Mouse (Mus musculus) liver, embryonic 13.5 days (tissue): ENCODE data around the gene Car7. TPM values are rescaled to one million over a fixed set of nuclear protein-coding genes. Genes with fewer than 3 reads are reported as not detected.

Experiments used
- ATAC-seq: fragments of 200-750 bp; cut with Nextera tagmentation; 2 replicates; pipeline ENCODE4 v1.8.0; 2017; ENCODE audit warnings: low read depth, mild to moderate bottlenecking, moderate number of reproducible peaks, moderate library complexity
- DNase-seq: peaks from one replicate; pipeline ENCODE4 v3.0.0; 2022
- H3K27ac ChIP-seq: fragments of 300-500 bp; sonication (generic); 2 replicates; pipeline ENCODE4 v1.5.1; 2015; ENCODE audit warnings: moderate library complexity, mild to moderate bottlenecking, inconsistent platforms
- H3K27me3 ChIP-seq: fragments of 300-500 bp; sonication (generic); 2 replicates; pipeline ENCODE4 v1.6.1; 2015; ENCODE audit warnings: mild to moderate bottlenecking, inconsistent platforms
- H3K36me3 ChIP-seq: fragments of 300-500 bp; sonication (generic); 2 replicates; pipeline ENCODE4 v1.6.1; 2015; ENCODE audit warnings: mild to moderate bottlenecking, inconsistent platforms
- H3K4me1 ChIP-seq: fragments of 300-500 bp; sonication (generic); replicated peaks from 2 replicates; pipeline ENCODE4 v1.6.1; 2015; ENCODE audit warnings: inconsistent platforms
- H3K4me2 ChIP-seq: fragments of 300-500 bp; sonication (generic); 2 replicates; pipeline ENCODE4 v1.6.1; 2015; ENCODE audit warnings: inconsistent platforms, mild to moderate bottlenecking, moderate library complexity
- H3K4me3 ChIP-seq: fragments of 300-500 bp; sonication (generic); replicated peaks from 2 replicates; pipeline ENCODE4 v1.5.1; 2015; ENCODE audit warnings: mild to moderate bottlenecking, inconsistent platforms
- H3K9ac ChIP-seq: fragments of 300-500 bp; sonication (generic); 2 replicates; pipeline ENCODE4 v1.6.1; 2015; ENCODE audit warnings: mild to moderate bottlenecking, inconsistent platforms
- H3K9me3 ChIP-seq: fragments of 300-500 bp; sonication (generic); replicated peaks from 2 replicates; pipeline ENCODE4 v1.6.1; 2016; ENCODE audit warnings: inconsistent platforms
- WGBS: fragments of 180-500 bp; shearing (Covaris S2); methylation state at CpG from one replicate; pipeline ENCODE4 v1.1.7; 2015; ENCODE audit not compliant: insufficient replicate concordance; 5-methylcytosine and 5-hydroxymethylcytosine counted together
- polyA plus RNA-seq: library from polyadenylated mRNA; unstranded; fragments of >200 nt; fragmentation: Nextera tagmentation; extraction: Ambion mirVana; gene quantifications from 2 replicates; pipeline ENCODE4 v1.2.1, GENCODE M21; 2015

The Car7 gene
- polyA plus RNA-seq = 3.7 and 4.2 TPM in 2 replicates

DNA sequence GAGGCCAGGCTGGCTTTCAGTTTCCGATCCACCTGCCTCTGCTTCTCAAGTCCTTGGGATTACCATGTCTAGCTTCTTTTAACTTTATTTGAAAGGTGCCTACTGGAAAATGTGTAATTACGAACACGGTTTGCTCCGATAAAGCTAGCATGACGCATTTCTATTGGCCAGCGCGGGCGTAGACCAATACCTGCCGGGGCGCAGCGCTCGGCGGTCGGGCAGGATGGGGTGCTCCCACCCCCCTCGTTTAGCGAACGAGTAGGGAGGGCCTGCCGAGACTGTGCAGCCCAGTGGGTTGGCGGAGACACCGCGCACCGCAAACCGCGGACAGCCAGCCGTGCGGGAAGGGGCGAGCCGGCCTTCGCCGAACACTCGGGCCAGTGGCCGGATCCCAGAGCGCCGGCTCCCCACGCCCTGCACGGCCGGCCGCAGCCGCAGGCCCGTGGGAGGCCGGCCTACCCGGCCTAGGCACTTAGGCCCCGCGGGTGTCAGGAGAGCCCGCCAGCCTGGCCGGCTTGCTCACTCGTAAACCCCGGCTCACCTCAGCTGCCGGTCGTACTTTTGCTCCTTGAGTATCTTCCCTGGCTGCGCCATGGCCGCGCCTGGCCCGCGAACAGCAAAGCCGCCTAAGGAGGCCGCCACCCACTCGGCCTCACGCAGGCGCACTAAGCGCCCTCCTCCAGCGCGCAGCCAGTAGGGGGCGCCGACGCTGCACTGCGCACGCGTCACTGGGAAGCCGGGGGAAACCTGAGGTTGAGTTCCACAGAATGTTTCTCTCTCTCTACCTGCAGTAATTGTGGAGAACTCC, at the start of gene Car7, which contains the start of gene Nae1:
Gene Car7 (plus strand): TSS at position 719 of the 808 bp plus-strand sequence.
Gene Nae1 (minus strand): TSS at position 667 of the 808 bp plus-strand sequence.
- 1% methylated on average over 70 of the region's 70 CpGs for WGBS
- Histone ChIP-seq H3K36me3 (peaks cover 11% of the 10 kb centered on the region), H3K27ac (peak within 1 kb of the TSS; percentile 70), H3K4me1 (peaks cover 33% of the 10 kb centered on the region), H3K4me2 (peak within 1 kb of the TSS; percentile 77), H3K27me3 (peaks cover 16% of the 10 kb centered on the region), H3K9me3 (no peaks in the 10 kb centered on the region), H3K9ac (peak within 1 kb of the TSS; percentile 91), H3K4me3 (peak within 1 kb of the TSS; percentile 89)
- ATAC-seq (peak; percentile 96), DNase-seq (peak; percentile 89)

DNA sequence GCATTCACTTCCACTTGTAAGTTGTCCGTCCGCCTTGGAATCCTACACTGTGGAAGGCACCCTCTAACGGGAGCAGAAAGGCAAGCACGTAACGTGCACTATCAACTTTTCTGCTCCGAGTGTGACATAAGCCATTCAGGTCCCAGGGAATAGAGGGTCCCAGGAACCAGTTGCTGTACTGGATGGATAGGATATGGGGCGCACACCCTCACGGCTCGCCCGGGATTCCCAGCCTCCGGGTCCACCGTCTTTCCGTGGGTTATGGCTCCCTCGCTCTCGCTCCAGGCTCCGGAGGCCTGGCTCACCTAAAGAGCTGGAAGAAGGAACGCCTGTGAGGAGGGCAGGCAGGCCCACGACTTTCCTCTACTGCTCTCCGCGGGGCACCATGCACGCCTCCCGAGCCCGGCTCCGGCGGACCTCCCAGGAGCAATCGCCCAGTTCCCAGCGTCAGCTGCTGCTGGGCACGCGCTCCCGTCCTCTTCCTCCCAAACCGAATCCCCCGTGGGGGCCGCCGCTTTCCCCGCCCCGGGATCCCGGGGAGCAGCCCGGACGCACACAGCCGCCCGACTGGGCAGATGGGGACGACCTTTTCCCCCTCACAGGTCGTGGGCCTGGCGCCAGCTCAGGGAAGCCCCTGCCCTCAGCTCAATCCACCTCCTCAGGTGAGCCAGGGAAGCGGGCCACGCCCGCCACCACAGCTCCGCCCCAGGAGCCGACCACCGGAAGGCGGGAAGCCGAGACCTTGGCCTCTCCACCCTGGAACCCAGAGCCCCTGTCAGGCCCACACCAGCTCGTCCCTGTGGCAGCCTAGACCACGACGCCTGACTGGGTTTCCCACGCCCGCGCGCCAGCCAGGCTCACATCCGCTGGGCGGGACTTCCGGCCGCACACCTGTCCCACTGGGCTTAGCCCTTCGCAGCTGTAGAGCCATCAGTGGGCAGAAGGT, 25.2 kb upstream of the Car7 start, which contains the start of gene Terb1:
Gene Terb1 (minus strand): TSS at position 850 of the 946 bp plus-strand sequence.
- H3K9me3 ChIP-seq = no peaks in the 10 kb centered on the region
- H3K36me3 ChIP-seq = peaks cover 8% of the 10 kb centered on the region; the same call in 1 of the 2 replicates
- no peaks in the 10 kb centered on the region for H3K27me3 ChIP-seq
- peak; percentile 31 for ATAC-seq
- peaks cover 12% of the 10 kb centered on the region for H3K4me1 ChIP-seq
- H3K27ac ChIP-seq = no peak within 1 kb of the TSS
- H3K9ac ChIP-seq = peak within 1 kb of the TSS; percentile 67
- DNase-seq = peak; percentile 2
- WGBS = 3% methylated on average over 63 of the region's 64 CpGs
- peak within 1 kb of the TSS; percentile 80 for H3K4me2 ChIP-seq
- peak within 1 kb of the TSS; percentile 59 for H3K4me3 ChIP-seq

DNA sequence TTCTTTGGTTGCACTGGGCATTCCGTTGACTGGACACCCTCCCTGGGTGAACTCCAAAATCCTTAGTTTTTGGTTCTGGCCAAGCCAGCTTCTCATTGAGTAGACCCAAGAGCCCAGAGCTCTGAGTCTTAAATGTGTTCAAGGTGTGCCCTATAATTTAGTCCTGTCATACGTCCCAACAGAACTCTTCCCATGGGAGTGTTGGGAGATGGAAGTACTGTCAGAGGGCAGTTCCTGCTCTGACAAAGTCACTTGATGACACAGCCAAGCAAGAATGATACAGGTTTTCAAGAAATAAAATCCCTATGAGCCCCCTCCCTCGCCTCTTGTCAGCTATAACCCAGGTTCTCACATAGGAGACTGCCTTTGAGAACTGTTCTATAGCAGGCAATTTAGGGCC, 24.4 kb upstream of the Car7 start:
- WGBS = 81% methylated on average over 3 of the region's 3 CpGs
- Histone ChIP-seq H3K4me2 (peak overlapping the region; percentile 80; the same call in 1 of the 2 replicates), H3K27ac (no peak overlapping the region), H3K4me1 (peaks cover 12% of the 10 kb centered on the region), H3K9me3 (no peaks in the 10 kb centered on the region), H3K4me3 (no peak overlapping the region), H3K36me3 (peaks cover 14% of the 10 kb centered on the region; the same call in 1 of the 2 replicates), H3K9ac (no peak overlapping the region), H3K27me3 (no peaks in the 10 kb centered on the region)
- no peak for DNase-seq
- no peak for ATAC-seq

GRCm38 (mm10) chr8:104517872-104518271, 16.6 kb upstream of the Car7 start:
- no peak overlapping the region for H3K4me2 ChIP-seq
- no peaks in the 10 kb centered on the region for H3K27me3 ChIP-seq
- no peaks in the 10 kb centered on the region for H3K9me3 ChIP-seq
- no peak overlapping the region for H3K9ac ChIP-seq
- WGBS = 72% methylated on average over 5 of the region's 5 CpGs
- H3K4me1 ChIP-seq = no peaks in the 10 kb centered on the region
- H3K4me3 ChIP-seq = no peak overlapping the region
- H3K36me3 ChIP-seq = peaks cover 55% of the 10 kb centered on the region
- H3K27ac ChIP-seq = no peak overlapping the region
- DNase-seq (no peak), ATAC-seq (no peak)

GRCm38 (mm10) chr8:104529671-104530070, 4.8 kb upstream of the Car7 start:
- DNase-seq = no peak
- Histone ChIP-seq H3K4me2 (no peak overlapping the region), H3K4me1 (peaks cover 18% of the 10 kb centered on the region), H3K9me3 (no peaks in the 10 kb centered on the region), H3K9ac (no peak overlapping the region), H3K4me3 (no peak overlapping the region), H3K36me3 (peaks cover 36% of the 10 kb centered on the region), H3K27ac (no peak overlapping the region), H3K27me3 (no peaks in the 10 kb centered on the region)
- 86% methylated on average over 6 of the region's 6 CpGs for WGBS
- no peak for ATAC-seq

DNA sequence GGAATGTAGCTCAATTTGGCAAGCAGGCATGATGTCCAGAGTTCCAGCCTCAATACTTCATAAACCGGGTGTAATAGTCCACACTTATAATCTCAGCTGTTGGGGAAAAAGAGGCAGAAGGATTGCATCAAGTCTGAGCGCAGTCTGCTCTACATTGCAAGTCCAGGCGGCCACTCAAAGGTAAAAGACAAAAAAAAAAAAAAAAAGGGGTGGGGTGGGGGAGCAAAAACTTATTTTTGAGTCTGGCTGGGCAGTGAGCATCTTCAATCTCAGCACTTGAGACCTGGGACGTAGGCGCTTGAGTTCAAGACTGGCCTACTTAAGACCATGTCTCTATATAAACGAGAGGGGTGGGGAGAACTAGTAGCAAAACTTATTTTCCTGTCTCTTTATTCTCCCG, 938 bp upstream of the Car7 start:
- 30% methylated on average over 7 of the region's 7 CpGs for WGBS
- Histone ChIP-seq H3K27me3 (peaks cover 9% of the 10 kb centered on the region), H3K4me2 (peak overlapping the region; percentile 77), H3K27ac (no peak overlapping the region), H3K9me3 (no peaks in the 10 kb centered on the region), H3K9ac (peak overlapping the region; percentile 91), H3K4me3 (peak overlapping the region; percentile 89), H3K4me1 (peaks cover 33% of the 10 kb centered on the region), H3K36me3 (peaks cover 11% of the 10 kb centered on the region)
- DNase-seq = no peak
- ATAC-seq = no peak

DNA sequence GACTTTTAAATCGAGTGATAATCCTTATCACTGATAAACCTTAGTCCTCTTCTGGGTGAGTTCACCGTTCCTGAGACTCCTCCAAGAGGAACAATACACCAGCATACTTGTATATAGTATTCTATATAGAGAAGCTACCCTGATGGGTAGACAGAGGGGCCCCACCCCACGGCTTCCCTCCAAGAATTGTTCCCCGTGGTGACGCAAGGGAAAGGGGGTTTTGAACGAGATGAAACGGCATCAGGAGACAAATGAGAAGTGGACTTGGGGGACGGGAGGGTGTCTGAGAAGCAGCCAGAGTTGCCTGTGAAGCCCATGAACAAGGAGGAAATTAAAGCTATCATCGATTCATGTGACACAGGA, 271 bp downstream of the Car7 start:
- Histone ChIP-seq H3K4me2 (peak overlapping the region; percentile 77), H3K36me3 (peaks cover 5% of the 10 kb centered on the region), H3K4me1 (peaks cover 33% of the 10 kb centered on the region), H3K27ac (no peak overlapping the region), H3K9ac (peak overlapping the region; percentile 91), H3K27me3 (peaks cover 21% of the 10 kb centered on the region), H3K4me3 (peak overlapping the region; percentile 89), H3K9me3 (no peaks in the 10 kb centered on the region)
- ATAC-seq (peak; percentile 69), DNase-seq (no peak)
- WGBS = 3% methylated on average over 9 of the region's 9 CpGs

- Histone ChIP-seq H3K9ac (peak overlapping the region; percentile 91), H3K4me2 (peak overlapping the region; percentile 77), H3K27me3 (peaks cover 28% of the 10 kb centered on the region), H3K9me3 (no peaks in the 10 kb centered on the region), H3K27ac (no peak overlapping the region), H3K36me3 (no peaks in the 10 kb centered on the region), H3K4me3 (peak overlapping the region; percentile 89), H3K4me1 (peaks cover 36% of the 10 kb centered on the region)
- WGBS = 21% methylated on average over 7 of the region's 7 CpGs
- ATAC-seq = no peak
- DNase-seq = no peak
These were observed 889 bp downstream of the Car7 start for GRCm38 (mm10) chr8:104535378-104535777.

DNA sequence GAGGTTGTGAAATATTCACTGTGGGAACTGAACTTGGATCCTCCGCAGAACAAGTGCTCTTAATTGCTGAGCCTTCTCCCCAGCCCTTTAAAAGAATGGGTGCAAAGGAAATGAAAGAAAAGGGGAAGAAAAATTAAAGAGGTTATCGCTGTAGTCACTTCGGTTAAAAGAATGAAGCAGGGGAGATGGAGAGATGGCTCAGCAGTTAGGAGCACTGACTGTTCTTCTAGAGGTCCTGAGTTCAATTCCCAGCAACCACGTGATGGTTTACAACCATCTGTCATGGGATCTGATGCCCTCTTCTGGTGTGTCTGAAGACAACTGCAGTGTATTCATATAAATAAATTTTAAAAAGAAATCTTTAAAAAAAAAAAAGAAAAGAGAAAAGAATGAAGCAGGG, 1.5 kb downstream of the Car7 start:
- DNase-seq (no peak), ATAC-seq (no peak)
- Histone ChIP-seq H3K4me3 (peak overlapping the region; percentile 89), H3K4me2 (peak overlapping the region; percentile 77), H3K9ac (peak overlapping the region; percentile 91), H3K36me3 (no peaks in the 10 kb centered on the region), H3K4me1 (peaks cover 43% of the 10 kb centered on the region), H3K9me3 (no peaks in the 10 kb centered on the region), H3K27me3 (peaks cover 34% of the 10 kb centered on the region), H3K27ac (no peak overlapping the region)
- WGBS = 63% methylated on average over 4 of the region's 4 CpGs

- H3K4me1 ChIP-seq = peaks cover 32% of the 10 kb centered on the region
- H3K27ac ChIP-seq = no peak overlapping the region
- H3K36me3 ChIP-seq = no peaks in the 10 kb centered on the region
- no peak overlapping the region for H3K4me3 ChIP-seq
- H3K27me3 ChIP-seq = peaks cover 63% of the 10 kb centered on the region
- no peak overlapping the region for H3K4me2 ChIP-seq
- no peaks in the 10 kb centered on the region for H3K9me3 ChIP-seq
- DNase-seq (no peak), ATAC-seq (no peak)
- 71% methylated on average over 4 of the region's 4 CpGs for WGBS
- no peak overlapping the region for H3K9ac ChIP-seq
These were observed 4.4 kb downstream of the Car7 start for GRCm38 (mm10) chr8:104538896-104539295.

GRCm38 (mm10) chr8:104539566-104539965, 5.1 kb downstream of the Car7 start:
- H3K4me3 ChIP-seq = no peak overlapping the region
- DNase-seq = no peak
- no peaks in the 10 kb centered on the region for H3K9me3 ChIP-seq
- no peak for ATAC-seq
- peaks cover 70% of the 10 kb centered on the region for H3K27me3 ChIP-seq
- no peaks in the 10 kb centered on the region for H3K36me3 ChIP-seq
- H3K4me1 ChIP-seq = peaks cover 32% of the 10 kb centered on the region
- H3K27ac ChIP-seq = no peak overlapping the region
- no peak overlapping the region for H3K9ac ChIP-seq
- no peak overlapping the region for H3K4me2 ChIP-seq
- WGBS = 53% methylated on average over 2 of the region's 2 CpGs
